Comparison of ENCODE assay signal across 8 mouse cellular contexts in genomic region chr2:144369511-144369910, GRCm38 (mm10). TPM values are rescaled to one million over a fixed set of nuclear protein-coding genes. Genes with fewer than 3 reads are reported as not detected.
A peak's percentile ranks its signal among the peaks of the same experiment; 100 is the strongest.
DNase-seq lines count a peak whose midpoint lies in the region; ATAC-seq lines count a peak whose summit lies in the region.

No protein-coding gene starts in this region.

- H3K36me3 ChIP-seq in heart, embryonic 15.5 days, result peaks cover 15% of the 10 kb centered on the region
- peaks cover 21% of the 10 kb centered on the region for H3K36me3 ChIP-seq in liver, embryonic 12.5 days

- H3K4me1 ChIP-seq in heart, embryonic 15.5 days (replicated peaks), result peaks cover 18% of the 10 kb centered on the region
- peaks cover 29% of the 10 kb centered on the region for H3K4me1 ChIP-seq in liver, embryonic 12.5 days

- no peaks in the 10 kb centered on the region for H3K27me3 ChIP-seq in heart, embryonic 15.5 days
- no peaks in the 10 kb centered on the region for H3K27me3 ChIP-seq in liver, embryonic 12.5 days (replicated peaks)

- no peaks in the 10 kb centered on the region for H3K9me3 ChIP-seq in heart, embryonic 15.5 days (replicated peaks)
- H3K9me3 ChIP-seq in liver, embryonic 12.5 days (replicated peaks), result no peaks in the 10 kb centered on the region

- H3K27ac ChIP-seq in heart, embryonic 15.5 days, result peak overlapping the region; percentile 97
- H3K27ac ChIP-seq in liver, embryonic 12.5 days, result peak overlapping the region; percentile 89

- H3K4me3 ChIP-seq in heart, embryonic 15.5 days, result peak overlapping the region; percentile 85
- H3K4me3 ChIP-seq in liver, embryonic 12.5 days, result peak overlapping the region; percentile 86

- intact Hi-C loops in heart, postnatal 14 days (cut with DNase I), result loop anchor here (10.0 kb wide), 1 partner anchor 175 kb away; no protein-coding TSS in a partner anchor

- peak overlapping the region; percentile 69 for H3K4me2 ChIP-seq in heart, embryonic 15.5 days
- H3K4me2 ChIP-seq in liver, embryonic 12.5 days, result peak overlapping the region; percentile 84

- peak; percentile 38 for DNase-seq in heart, adult 8-10 months (ENCODE audit: low spot score)
- no peak for DNase-seq in heart, postnatal 14 days
- DNase-seq in NIH3T3 (ENCODE audit: low read depth), result peak; percentile 22
- DNase-seq in urinary bladder, adult 2 months (ENCODE audit: low spot score), result no peak
- DNase-seq in spleen, postnatal 14 days (ENCODE audit: low spot score in 2 of 2), result no peak
- DNase-seq in spleen, adult 18-20 months, result no peak

- ATAC-seq in heart, embryonic 15.5 days (replicated peaks; ENCODE audit: insufficient number of reproducible peaks, insufficient read depth, low FRiP score, low read depth), result peak; percentile 45; the same call in 1 of the 2 replicates
- ATAC-seq in liver, embryonic 12.5 days, result no peak

- peak overlapping the region; percentile 87 for H3K9ac ChIP-seq in heart, embryonic 15.5 days
- H3K9ac ChIP-seq in liver, embryonic 12.5 days, result peak overlapping the region; percentile 88

- 1% methylated on average over 12 of the region's 12 CpGs for WGBS in heart, embryonic 15.5 days
- 2% methylated on average over 12 of the region's 12 CpGs for WGBS in liver, embryonic 12.5 days (ENCODE audit: insufficient replicate concordance)

RNA-seq across cellular contexts. Expression of gene Pet117, which starts 0.7 kb away (rescaled TPM):
- total RNA-seq in heart, adult 8-10 months (2022), result 10 to 100 TPM in 2 of 4 experiments, 1 to 10 TPM in 2; 8.9 to 13.3 (median 10.7) TPM
- 1 to 10 TPM; 6.1 to 9.5 TPM for total RNA-seq in heart, postnatal 14 days (2021)
- polyA plus RNA-seq in heart, embryonic 15.5 days (2015; fragmentation: Nextera tagmentation; extraction: Ambion mirVana), result 1.7 and 3.2 TPM in 2 replicates
- 0.74 TPM in 1 of 2 replicates, not detected in the other for polyA plus RNA-seq in liver, embryonic 12.5 days (2016; fragmentation: Nextera tagmentation; extraction: Ambion mirVana)
- polyA plus RNA-seq in urinary bladder, adult 2 months (2012; rRNA removed), result not detected in 2 replicates

RNA-seq across cellular contexts. Expression of gene Kat14, which starts 0.7 kb away (rescaled TPM):
- total RNA-seq in heart, adult 8-10 months (2022), result 10 to 100 TPM; 22.9 to 30.2 (median 27.5) TPM
- total RNA-seq in heart, postnatal 14 days (2021), result 10 to 100 TPM; 23.7 to 25.0 TPM
- 24.0 and 27.6 TPM in 2 replicates for polyA plus RNA-seq in heart, embryonic 15.5 days (2015; fragmentation: Nextera tagmentation; extraction: Ambion mirVana)
- polyA plus RNA-seq in liver, embryonic 12.5 days (2016; fragmentation: Nextera tagmentation; extraction: Ambion mirVana), result 26.3 and 28.3 TPM in 2 replicates
- 27.7 and 28.5 TPM in 2 replicates for polyA plus RNA-seq in urinary bladder, adult 2 months (2012; rRNA removed)

RNA-seq across cellular contexts. Expression of gene Ovol2, which starts 37.6 kb away (rescaled TPM):
- not detected for total RNA-seq in heart, adult 8-10 months (2022)
- total RNA-seq in heart, postnatal 14 days (2021), result not detected
- 0.08 and 0.18 TPM in 2 replicates for polyA plus RNA-seq in heart, embryonic 15.5 days (2015; fragmentation: Nextera tagmentation; extraction: Ambion mirVana)
- 0.08 TPM in 1 of 2 replicates, not detected in the other for polyA plus RNA-seq in liver, embryonic 12.5 days (2016; fragmentation: Nextera tagmentation; extraction: Ambion mirVana)
- 4.9 and 5.7 TPM in 2 replicates for polyA plus RNA-seq in urinary bladder, adult 2 months (2012; rRNA removed)

Comparison
In these comparisons a context has a peak if more than half of its experiments do, and no peak if none do; other contexts are left out.
1. DNase-seq: peak in heart, adult 8-10 months (single experiment) and NIH3T3 (single experiment); none in heart, postnatal 14 days (0 of 2), urinary bladder, adult 2 months (single experiment), spleen, postnatal 14 days (0 of 2) and spleen, adult 18-20 months (0 of 2).